Mouse (Mus musculus) myocyte (in vitro differentiated cells): ENCODE measurements around the gene Plpp1. TPM values are rescaled to one million over a fixed set of nuclear protein-coding genes. Genes with fewer than 3 reads are reported as not detected.

Experiments
- H3K27me3 ChIP-seq: one replicate; pipeline ENCODE4 v1.6.1; 2011; ENCODE audit not compliant: control insufficient read depth, insufficient read depth, insufficient read length
- H3K36me3 ChIP-seq: one replicate; pipeline ENCODE4 v1.6.1; 2011; ENCODE audit not compliant: control insufficient read depth, insufficient read depth
- H3K4me2 ChIP-seq: one replicate; pipeline ENCODE4 v1.6.1; 2011; ENCODE audit warnings: low read depth, control low read depth
- H3K4me3 ChIP-seq: one replicate; pipeline ENCODE4 v1.5.1; 2011; ENCODE audit warnings: mild to moderate bottlenecking, control low read depth, moderate library complexity
- H3K79me2 ChIP-seq: one replicate; pipeline ENCODE4 v1.6.1; 2011; ENCODE audit not compliant: control insufficient read depth, insufficient read depth
- H3ac ChIP-seq: one replicate; pipeline ENCODE4 v1.6.1; 2011; ENCODE audit not compliant: control insufficient read depth, insufficient read length
- CEBPB ChIP-seq: IDR thresholded peaks from 2 replicates; pipeline ENCODE4 v1.6.1; 2011; ENCODE audit warnings: mild to moderate bottlenecking, moderate library complexity; ENCODE audit not compliant: poor library complexity, insufficient read depth, severe bottlenecking
- E2F4 ChIP-seq: IDR thresholded peaks from one replicate; pipeline ENCODE4 v1.6.1; 2011; ENCODE audit warnings: mild to moderate bottlenecking, control low read depth, moderate library complexity; ENCODE audit not compliant: insufficient read depth
- MAX ChIP-seq: IDR thresholded peaks from one replicate; pipeline ENCODE4 v1.6.1; 2011; ENCODE audit warnings: low read depth, mild to moderate bottlenecking, control low read depth
- MYOD1 ChIP-seq, 3 experiments: IDR thresholded peaks; one replicate each; pipeline ENCODE4 v1.6.1; 2011; ENCODE audit warnings: control low read depth in 2 of 3, low read depth in 2 of 3, mild to moderate bottlenecking in 2 of 3, moderate library complexity in 1 of 3; ENCODE audit not compliant: insufficient read length in 2 of 3, control insufficient read depth in 1 of 3
- MYOG ChIP-seq, 3 experiments: IDR thresholded peaks; one replicate each; pipeline ENCODE4 v1.6.1; 2011; ENCODE audit warnings: control low read depth in 2 of 3, low read depth in 2 of 3, mild to moderate bottlenecking in 2 of 3; ENCODE audit not compliant: insufficient read length in 2 of 3, control insufficient read depth in 1 of 3, insufficient read depth in 1 of 3
- POLR2A ChIP-seq: IDR thresholded peaks from one replicate; pipeline ENCODE4 v1.6.1; 2011; ENCODE audit warnings: low read depth, mild to moderate bottlenecking, control low read depth, moderate library complexity; ENCODE audit not compliant: insufficient read length
- POLR2AphosphoS2 ChIP-seq: IDR thresholded peaks from one replicate; pipeline ENCODE4 v1.6.1; 2011; ENCODE audit warnings: low read depth, control low read depth; ENCODE audit not compliant: insufficient read length
- REST ChIP-seq: IDR thresholded peaks from one replicate; pipeline ENCODE4 v1.6.1; 2011; ENCODE audit warnings: mild to moderate bottlenecking, control low read depth, moderate library complexity; ENCODE audit not compliant: insufficient read depth, insufficient read length
- SRF ChIP-seq: IDR thresholded peaks from one replicate; pipeline ENCODE4 v1.6.1; 2011; ENCODE audit warnings: low read depth; ENCODE audit not compliant: control insufficient read depth, insufficient read length
- TCF12 ChIP-seq: IDR thresholded peaks from one replicate; pipeline ENCODE4 v1.6.1; 2011; ENCODE audit warnings: mild to moderate bottlenecking, control low read depth; ENCODE audit not compliant: poor library complexity, insufficient read depth, severe bottlenecking
- TCF3 ChIP-seq: IDR thresholded peaks from one replicate; pipeline ENCODE4 v1.6.1; 2011; ENCODE audit warnings: low read depth, control low read depth; ENCODE audit not compliant: insufficient read length
- USF1 ChIP-seq: IDR thresholded peaks from one replicate; pipeline ENCODE4 v1.6.1; 2011; ENCODE audit warnings: low read depth, mild to moderate bottlenecking, control low read depth, moderate library complexity
- polyA plus RNA-seq: library from polyadenylated mRNA; unstranded; fragments of >200 nt; fragmentation: generic; extraction: Trizol; gene quantifications from one replicate; pipeline ENCODE4 v1.2.1, GENCODE M21; 2012; ENCODE audit warnings: missing spikeins

Gene Plpp1
- polyA plus RNA-seq, 1 experiment = 133 TPM

GRCm38 (mm10) chr13:112765654-112766053 lies 34.9 kb upstream of the Plpp1 start:
- TF ChIP-seq MYOG (IDR thresholded peaks at IDR 0.05; ENCODE audit: control insufficient read depth in 1 of 3, insufficient read depth in 1 of 3, insufficient read length in 2 of 3, low read depth in 2 of 3) (no peak), TCF3 (no peak), E2F4 (no peak), TCF12 (no peak), MAX (no peak), REST (no peak), POLR2A (no peak), CEBPB (no peak), POLR2AphosphoS2 (no peak), USF1 (no peak), MYOD1 (IDR thresholded peaks at IDR 0.05; ENCODE audit: control insufficient read depth in 1 of 3, insufficient read length in 2 of 3, low read depth in 2 of 3) (no peak), SRF (no peak)
- H3K27me3 ChIP-seq = no peaks in the 10 kb centered on the region
- no peak overlapping the region for H3K4me2 ChIP-seq
- H3K36me3 ChIP-seq = no peaks in the 10 kb centered on the region
- no peak overlapping the region for H3K4me3 ChIP-seq
- no peak overlapping the region for H3ac ChIP-seq
- H3K79me2 ChIP-seq = no peaks in the 10 kb centered on the region

- Histone ChIP-seq H3K4me3 (peak overlapping the region; percentile 11), H3ac (no peak overlapping the region), H3K27me3 (no peaks in the 10 kb centered on the region), H3K4me2 (peak overlapping the region; percentile 91), H3K36me3 (no peaks in the 10 kb centered on the region), H3K79me2 (no peaks in the 10 kb centered on the region)
- TF ChIP-seq SRF = no peak
- TF ChIP-seq MYOG (IDR thresholded peaks at IDR 0.05; ENCODE audit: control insufficient read depth in 1 of 3, insufficient read depth in 1 of 3, insufficient read length in 2 of 3, low read depth in 2 of 3) = peak in 2 of 3 experiments; percentile 36 to 81
- TF ChIP-seq TCF3 = no peak
- TF ChIP-seq E2F4 = no peak
- TF ChIP-seq MYOD1 (IDR thresholded peaks at IDR 0.05; ENCODE audit: control insufficient read depth in 1 of 3, insufficient read length in 2 of 3, low read depth in 2 of 3) = no peak
- TF ChIP-seq TCF12 = peak; percentile 58
- no peak for TF ChIP-seq POLR2AphosphoS2
These were observed 29.9 kb upstream of the Plpp1 start for GRCm38 (mm10) chr13:112770528-112771328.

GRCm38 (mm10) chr13:112771447-112772208 lies 29.0 kb upstream of the Plpp1 start:
- H3K4me3 ChIP-seq = peak overlapping the region; percentile 11
- H3K4me2 ChIP-seq = peak overlapping the region; percentile 91
- TF ChIP-seq MAX = no peak
- no peak for TF ChIP-seq CEBPB
- TF ChIP-seq TCF3 = no peak
- no peak for TF ChIP-seq REST
- no peak for TF ChIP-seq POLR2AphosphoS2
- no peak for TF ChIP-seq MYOD1 (IDR thresholded peaks at IDR 0.05; ENCODE audit: control insufficient read depth in 1 of 3, insufficient read length in 2 of 3, low read depth in 2 of 3)
- TF ChIP-seq SRF = no peak
- TF ChIP-seq USF1 = no peak
- TF ChIP-seq E2F4 = no peak
- TF ChIP-seq MYOG (IDR thresholded peaks at IDR 0.05; ENCODE audit: control insufficient read depth in 1 of 3, insufficient read depth in 1 of 3, insufficient read length in 2 of 3, low read depth in 2 of 3) = no peak
- no peak for TF ChIP-seq POLR2A
- no peak for TF ChIP-seq TCF12
- no peaks in the 10 kb centered on the region for H3K36me3 ChIP-seq
- no peak overlapping the region for H3ac ChIP-seq
- H3K27me3 ChIP-seq = no peaks in the 10 kb centered on the region
- no peaks in the 10 kb centered on the region for H3K79me2 ChIP-seq

GRCm38 (mm10) chr13:112772252-112772651 lies 28.3 kb upstream of the Plpp1 start:
- H3ac ChIP-seq = no peak overlapping the region
- no peaks in the 10 kb centered on the region for H3K27me3 ChIP-seq
- H3K4me3 ChIP-seq = no peak overlapping the region
- TF ChIP-seq TCF3 (no peak), E2F4 (no peak), POLR2A (no peak)
- H3K36me3 ChIP-seq = no peaks in the 10 kb centered on the region
- H3K4me2 ChIP-seq = peak overlapping the region; percentile 91
- H3K79me2 ChIP-seq = no peaks in the 10 kb centered on the region
